Mouse (Mus musculus) retina, postnatal 1 day (tissue): ENCODE data around the gene Pdia3.
"Not testable (repeated sequence)": the region's sequence is repeated elsewhere in the genome, so short reads cannot be mapped to it uniquely, and the experiment has no call there.

Source experiments
- DNase-seq: peaks from one replicate; pipeline ENCODE4 v3.0.0-alpha.2; 2012

The Pdia3 gene

DNA sequence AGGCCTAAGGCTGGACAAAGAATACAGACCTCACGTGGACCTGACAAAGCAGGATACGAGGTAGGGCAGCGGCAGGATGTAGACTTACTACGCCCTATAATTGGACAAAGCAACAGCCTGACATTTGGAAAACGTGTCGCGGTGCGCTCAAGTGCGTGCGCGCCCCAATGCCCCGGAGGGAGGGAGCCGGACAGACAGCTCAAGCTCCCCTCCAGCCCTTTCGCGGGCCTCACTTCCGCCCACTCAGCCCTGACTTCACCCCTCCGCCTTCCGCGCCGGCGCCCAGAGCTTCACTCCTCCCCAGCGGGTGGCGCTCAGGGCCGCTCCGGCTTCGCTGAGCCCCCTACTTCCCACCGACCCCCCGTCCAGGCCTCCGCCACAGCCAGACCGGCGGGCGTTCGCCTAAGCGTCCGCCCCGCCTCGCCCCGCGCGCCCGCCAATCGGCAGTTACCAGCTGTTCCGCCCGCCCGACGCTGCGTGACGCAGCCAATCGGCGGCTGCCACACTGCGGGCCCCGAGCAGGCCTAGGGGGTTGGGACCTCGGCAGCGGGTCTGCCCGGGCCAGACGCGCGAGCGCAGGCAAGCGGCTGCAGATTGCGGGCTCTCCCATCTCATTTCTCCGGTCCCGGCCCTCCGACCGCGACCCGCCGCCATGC is at the start of gene Pdia3, which contains the start of gene Catsper2:
Gene Pdia3 (plus strand): TSS at position 389 of the 656 bp plus-strand sequence.
Gene Catsper2 (minus strand): TSS at position 406 of the 656 bp plus-strand sequence.
- peak; percentile 99 for DNase-seq

DNA sequence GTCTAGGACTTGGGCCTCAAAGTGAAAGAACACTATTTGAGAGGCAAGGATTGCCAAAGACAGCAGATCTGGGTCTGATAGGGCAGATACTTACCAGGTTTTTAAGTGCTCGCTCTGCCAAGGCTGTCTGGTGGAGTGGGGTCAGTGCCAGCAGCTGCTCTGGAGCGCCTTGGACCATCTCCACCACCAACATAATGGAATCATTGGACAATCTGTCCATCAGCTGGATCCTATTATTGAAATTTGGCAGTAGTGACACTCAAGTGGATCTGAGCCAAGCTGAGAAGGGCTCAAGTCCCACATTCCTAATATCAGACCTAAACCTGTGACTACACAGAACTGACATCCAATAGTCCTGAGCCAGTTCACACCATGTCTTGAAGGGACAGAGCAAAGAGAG is 44.7 kb upstream of the Pdia3 start:
- no peak for DNase-seq

DNA sequence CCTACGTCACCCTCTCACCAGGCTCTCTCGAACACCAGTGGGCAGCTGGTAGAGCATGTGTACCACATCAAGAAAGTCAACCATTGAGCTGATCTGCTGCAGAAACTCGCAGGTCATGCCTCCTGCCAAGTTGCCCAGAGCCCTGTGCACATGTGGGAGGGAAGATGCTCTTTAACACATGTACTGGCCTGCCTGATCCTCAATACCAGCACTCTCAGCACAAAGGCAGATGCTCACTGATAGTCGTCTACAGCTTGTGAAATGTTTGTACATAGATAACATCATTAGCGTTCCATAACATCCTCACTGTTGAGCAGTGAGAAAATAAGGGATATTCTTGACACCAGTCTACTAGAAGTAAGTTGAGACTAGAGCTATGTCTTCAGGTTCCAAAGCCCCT is 42.7 kb upstream of the Pdia3 start:
- DNase-seq: no peak

DNA sequence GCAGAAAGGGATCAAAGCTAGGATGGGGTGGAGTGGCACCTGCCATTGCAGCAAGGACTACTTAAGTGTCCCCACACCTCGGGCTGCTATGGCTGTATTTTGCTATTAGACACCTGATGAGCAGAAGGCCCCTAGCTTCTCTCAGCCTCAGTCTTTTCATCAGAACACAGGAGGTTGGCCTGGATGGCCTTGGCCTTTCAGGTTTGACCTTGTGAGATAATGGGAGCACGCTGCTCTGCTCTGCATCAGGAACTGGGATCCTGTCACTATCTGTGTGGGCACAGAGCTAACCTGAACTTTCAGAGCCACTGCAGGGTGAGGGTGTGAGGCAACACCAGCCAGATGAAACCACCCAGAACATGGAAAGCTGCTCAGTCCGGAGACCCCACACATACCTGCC is 41.3 kb upstream of the Pdia3 start:
- DNase-seq: no peak

DNA sequence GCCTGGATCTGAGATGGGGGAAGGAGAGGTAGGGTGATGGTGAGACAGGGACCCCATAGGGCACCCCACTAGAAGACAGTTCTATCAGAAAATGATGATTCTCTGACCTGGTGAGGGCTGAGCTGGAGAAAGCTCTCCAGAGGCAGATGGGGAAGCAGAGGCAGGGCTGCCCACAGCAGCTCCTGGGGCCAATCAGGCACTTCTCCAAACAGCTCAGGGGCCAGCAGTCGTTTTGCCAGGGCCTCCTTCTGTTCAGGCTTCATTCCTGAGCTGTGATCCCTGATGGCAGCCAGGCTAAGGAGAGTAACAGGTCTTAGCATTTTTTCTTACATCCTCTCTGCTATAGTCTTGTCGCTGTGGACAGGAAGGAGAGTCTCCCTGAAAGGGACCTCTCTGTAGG is 38.8 kb upstream of the Pdia3 start:
- DNase-seq: no peak

DNA sequence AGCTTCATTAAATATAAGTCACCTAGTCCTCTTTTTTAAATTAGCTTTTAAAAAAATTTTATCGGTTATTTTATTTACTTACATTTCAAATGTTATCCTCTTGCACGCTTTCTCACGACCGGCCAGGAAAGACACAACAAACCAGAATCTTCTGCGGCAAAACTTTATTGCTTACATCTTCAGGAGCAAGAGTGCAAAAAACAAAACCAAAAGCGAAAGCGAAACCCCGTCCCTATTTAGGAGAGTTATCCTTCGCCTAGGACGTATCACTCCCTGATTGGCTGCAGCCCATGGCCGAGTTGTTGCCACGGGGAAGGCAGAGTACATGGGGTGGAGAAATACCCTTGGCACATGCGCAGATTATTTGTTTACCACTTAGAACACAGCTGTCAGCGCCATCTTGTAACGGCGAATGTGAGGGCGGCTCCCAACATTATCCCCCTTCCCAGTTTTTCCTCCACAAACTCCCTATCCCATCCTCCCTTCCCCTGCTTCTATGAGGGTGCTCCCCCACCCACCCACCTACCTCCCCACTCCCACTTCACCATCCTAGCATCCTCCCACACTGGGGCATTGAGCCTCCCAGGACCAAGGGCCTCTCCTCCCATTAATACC is 26.5 kb upstream of the Pdia3 start, which contains the start of gene Strc:
Gene Strc (minus strand): TSS at position 208 of the 615 bp plus-strand sequence.
- DNase-seq: not testable (repeated sequence)

DNA sequence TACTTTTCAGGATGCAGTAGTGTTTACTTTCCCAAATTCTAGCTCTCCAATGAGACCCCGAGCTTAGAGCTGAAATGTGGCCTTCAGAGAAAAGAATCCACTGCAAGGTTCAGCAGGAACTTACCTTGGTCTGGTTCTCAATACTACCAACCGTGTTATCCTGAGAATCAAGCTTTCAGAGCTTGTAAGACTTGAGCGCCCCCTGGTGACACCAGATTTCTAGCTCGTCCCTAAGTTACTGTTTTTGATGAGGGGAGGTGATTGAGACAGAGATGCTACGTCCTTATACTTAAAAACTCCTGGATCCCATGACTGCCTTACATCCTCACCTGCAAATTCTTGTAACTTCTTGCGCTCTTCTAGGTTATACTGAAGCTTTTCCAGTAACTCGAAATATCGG is 17.0 kb upstream of the Pdia3 start:
- peak; percentile 87 for DNase-seq

DNA sequence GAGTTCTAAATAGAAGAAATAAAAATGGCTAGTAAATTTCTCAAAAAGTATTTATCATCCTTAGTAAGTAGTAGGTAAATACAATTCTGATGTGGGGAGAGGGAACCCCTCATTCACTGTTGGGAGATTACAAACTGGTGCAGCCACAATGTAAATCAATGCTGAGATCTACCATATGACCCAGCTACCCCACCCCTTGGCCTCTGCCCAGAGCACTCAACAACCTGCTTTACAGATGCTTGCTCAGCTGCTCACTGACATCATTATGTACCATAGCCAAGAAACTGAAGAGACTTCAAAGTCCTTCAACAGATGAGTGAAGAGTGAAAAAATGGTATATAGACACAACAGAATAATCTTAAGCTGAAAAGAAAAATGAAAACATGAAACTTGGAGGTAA is 10.3 kb upstream of the Pdia3 start:
- no peak for DNase-seq

DNA sequence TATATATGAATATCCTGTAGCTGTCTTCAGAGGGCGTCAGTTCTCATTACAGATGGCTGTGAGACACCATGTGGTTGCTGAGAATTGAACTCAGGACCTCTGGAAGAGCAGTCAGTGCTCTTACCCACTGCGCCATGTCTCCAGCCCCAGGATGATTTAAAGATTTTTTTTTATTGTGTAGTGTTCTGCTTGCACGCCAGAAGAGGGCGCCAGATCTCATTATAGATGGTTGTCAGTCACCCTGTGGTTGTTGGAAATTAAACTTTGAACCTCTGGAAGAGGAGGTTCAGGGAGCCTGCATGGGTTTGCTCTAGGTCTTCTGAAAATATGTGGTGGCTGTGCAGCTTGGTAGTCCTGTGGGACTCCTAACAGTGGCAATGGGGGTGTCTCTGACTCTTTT is 5.4 kb upstream of the Pdia3 start:
- peak; percentile 57 for DNase-seq

DNA sequence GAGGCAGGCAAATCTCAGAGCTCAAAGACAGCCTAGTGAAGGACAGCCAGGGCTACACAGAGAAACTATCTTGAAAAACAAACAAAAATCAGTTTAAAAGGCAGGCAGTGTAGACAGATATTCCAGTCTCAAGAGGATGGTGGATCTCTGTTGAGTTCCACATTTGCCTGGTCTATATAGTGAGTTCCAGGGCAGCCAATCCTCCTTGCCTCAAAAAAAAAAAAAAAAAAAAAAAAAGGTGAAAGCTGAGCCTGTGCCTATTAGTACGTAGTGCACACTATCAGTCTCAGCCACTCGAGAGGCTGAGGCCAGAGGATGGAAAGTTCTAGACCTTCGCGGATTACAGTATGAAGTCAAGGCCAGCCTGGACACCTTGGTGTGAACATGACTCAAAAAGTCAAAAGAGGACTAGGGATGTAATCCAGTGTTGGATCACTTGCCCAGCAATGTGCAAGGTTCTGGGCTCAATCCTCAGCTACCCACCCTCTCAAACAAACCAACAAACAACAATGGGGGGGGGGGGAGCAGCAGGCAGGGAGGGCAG is 660 bp upstream of the Pdia3 start:
- no peak for DNase-seq

DNA sequence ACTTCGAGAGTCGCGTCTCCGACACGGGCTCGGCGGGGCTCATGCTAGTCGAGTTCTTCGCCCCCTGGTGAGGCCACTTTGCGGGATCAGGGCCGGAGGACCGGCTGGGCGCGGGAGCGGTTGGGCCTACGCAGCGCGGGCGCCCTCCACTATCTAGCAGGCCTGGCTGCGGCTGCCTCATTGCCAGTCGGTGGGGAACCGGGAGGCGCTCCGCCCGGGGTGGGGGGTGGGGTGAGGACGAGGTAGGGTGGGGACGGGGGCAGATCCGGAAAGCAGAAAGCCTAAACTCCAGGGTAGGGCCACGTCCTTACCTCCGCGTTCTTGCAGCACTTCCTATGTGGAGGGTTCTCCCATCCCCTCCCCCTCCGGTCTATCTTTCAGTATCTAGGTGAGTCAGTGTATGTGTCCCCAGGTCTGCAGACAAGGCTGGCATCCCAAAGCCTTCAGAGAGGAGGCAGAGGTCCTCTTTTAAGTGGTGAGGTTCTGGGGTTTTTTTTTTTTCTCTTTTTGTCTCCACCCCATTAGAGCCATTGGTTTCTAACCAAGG is 637 bp downstream of the Pdia3 start:
- DNase-seq: no peak

DNA sequence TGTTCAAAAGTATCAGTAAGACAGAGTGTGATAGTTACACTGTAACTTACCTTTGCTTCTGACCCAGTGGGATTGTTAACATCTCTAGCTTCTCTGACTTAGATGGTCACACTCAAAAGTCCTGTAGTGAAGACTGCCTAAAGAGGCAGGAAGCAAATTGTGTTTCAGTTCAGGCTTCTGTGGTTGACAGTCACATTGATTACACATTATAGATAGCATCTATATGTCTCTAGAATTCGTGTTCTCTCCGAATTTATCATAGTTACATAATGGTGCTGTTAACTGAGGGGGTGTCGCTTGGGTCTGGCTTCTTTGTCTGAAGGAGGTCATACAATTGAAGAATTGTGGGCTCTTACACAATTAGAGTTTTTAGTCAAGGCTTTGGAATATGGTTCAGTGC is 1.5 kb downstream of the Pdia3 start:
- no peak for DNase-seq

DNA sequence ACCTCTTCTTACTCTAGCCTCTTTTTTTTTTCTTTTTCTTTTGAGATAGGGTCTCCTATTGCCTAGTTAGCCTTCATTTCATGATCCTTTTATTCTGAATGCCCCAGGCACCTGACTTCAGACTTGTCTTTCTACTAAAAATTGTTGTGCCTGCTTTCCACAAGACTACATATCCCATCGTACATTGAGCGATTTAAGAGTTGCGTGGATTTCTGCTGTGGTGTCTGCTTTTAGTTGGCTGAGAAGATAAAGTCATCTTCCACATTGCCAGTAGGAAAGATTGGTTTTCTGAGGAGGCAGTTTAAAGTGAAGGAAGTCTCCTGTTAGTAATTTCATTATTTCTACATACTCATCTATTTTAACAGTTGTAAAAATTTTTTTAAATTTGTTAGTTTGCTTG is 2.0 kb downstream of the Pdia3 start:
- no peak for DNase-seq

DNA sequence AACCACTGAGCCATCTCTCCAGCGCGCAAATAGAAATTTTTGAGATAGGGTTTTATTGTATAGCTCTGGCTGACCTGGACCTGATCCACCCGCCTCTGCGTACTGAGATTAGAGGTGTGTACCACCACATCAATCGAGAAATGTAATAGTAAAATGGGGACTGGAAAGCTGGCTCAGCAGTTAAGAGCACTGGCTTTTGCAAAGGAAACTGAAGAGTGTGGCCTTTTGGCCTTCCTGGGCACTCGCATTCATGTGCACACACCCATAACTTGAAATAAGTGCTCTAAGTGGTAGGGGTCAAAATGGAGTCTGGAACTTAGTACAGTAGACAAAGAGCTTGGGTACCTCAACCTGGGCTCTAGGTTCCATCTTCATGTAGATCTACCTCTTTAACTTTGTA is 2.8 kb downstream of the Pdia3 start:
- no peak for DNase-seq

DNA sequence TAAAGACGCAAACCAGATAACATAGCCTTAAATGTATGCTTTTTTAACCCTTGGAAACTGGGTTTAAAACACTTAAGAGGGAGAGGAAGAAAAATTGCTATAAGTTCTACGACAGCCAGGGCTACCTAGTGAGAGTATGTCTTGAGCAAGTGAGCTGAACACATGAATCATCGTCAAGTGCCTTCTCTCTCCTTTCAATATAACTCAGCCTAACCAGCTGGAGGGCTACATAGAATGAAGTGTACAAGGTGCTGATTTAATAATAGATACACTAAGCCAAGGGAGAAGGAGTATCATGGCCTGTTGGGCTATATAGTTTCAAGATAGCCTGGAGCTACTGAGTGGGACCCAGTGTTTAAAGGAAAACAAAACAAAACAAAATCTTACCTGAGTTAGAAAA is 4.9 kb downstream of the Pdia3 start:
- DNase-seq: no peak

DNA sequence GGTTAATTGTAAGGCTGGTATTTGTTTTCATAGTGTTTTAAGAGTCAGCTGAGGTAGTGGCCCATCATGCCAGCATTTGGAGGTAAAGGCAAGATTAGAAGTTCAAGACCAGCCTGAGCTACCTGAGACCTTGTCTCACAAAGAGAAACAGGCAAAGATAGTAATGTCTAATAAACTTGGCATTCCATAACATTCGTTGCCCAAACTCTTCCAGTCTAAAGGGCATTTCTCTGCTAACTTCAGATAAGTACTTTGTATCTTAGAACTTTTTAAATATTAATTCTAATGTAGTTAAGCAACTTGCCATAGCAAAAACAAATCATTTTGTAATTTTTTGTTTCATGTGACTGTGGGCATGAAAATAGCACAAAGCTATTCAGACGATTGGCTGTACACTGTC is 9.6 kb downstream of the Pdia3 start:
- no peak for DNase-seq

DNA sequence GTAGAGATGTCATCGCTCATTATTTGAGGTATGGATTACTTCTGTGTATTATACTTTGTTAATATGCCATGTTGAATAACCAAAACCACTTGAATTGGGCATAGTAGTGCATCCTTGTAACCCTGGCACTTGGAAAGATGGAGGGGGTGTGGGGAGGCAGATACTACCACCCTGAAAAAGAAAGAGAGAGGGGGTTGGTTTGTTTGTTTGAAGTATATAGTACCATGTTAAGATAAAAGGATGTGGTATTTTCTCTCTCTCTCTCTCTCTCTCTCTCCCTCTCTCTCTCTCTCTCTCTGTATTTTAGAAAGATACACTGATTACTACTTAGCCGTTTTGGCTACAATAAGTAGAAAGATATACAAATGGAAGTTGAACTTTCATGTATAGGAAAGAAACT is 12.3 kb downstream of the Pdia3 start:
- DNase-seq: no peak

DNA sequence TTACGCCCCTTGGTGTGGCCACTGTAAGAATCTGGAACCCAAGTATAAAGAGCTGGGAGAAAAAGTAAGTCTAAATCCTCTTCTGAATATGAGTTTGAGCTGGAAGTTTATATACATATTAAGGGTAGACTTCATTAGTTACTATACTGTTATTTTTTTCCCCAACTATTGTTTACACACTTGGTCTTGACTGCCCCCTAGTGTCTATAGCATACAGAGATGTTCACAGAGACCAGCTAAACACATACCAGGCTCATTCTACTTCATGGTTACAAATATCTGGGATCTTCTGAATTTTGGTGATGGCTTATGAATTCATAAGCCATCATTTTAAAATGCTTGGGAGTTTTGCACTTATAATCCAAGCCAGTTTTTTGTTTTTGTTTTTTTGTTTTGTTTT is 21.3 kb downstream of the Pdia3 start:
- peak; percentile 59 for DNase-seq

DNA sequence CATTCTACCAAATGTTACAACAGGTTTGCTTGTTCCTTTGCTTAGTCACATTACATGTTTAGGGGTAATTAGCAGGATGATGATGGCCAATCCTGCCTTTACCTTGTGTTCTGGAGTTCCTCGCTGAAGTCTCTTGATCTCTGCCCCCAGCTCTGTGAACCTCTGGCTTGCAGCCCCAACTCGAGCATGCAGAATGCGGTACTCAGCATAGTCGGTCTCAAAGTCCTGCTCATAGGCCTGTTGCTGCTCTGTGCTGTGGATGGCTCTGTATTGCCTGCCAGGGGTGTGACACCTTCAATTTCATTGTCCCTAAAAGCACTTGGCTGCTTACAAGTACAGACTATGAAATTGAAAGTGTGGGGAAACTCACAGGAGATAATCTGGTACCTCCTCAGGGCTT is 26.2 kb downstream of the Pdia3 start:
- no peak for DNase-seq

DNA sequence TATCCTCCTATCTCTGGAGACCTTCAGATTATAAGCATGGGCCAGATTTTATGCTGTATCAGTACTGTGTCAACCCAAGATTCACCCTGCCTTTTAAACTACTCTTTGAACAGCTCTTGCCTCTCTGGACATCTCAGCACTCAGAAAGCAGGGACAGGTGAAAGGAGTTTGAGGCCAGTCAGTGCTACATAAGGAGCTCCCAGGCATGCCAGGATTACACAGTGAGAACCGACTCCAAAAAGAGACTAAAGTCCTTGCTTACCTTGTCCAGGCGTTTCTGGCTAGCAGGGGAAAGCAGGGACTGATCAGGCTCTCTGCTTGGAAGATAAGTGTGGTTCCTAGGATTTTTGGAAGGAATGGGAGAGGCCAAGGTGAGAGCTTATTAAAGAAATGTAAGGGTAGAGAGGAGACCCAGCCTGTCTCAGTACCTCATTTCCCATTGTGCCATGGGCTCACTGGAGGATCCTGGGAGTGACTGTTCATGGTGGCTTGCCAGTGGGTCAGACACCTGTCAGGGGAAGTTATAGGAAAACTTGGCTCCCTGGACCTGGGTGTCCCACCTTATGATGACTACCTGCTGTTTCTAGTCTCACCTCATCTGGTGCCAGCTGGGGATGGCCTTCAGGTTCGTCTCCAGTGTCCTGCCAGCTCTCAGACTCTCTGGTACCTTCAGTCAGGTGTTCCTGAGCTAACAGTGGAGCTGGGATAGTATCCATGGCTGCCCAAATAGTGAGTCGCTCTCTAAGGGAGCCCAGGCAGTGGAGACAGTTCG is 27.4 kb downstream of the Pdia3 start:
- DNase-seq: no peak

DNA sequence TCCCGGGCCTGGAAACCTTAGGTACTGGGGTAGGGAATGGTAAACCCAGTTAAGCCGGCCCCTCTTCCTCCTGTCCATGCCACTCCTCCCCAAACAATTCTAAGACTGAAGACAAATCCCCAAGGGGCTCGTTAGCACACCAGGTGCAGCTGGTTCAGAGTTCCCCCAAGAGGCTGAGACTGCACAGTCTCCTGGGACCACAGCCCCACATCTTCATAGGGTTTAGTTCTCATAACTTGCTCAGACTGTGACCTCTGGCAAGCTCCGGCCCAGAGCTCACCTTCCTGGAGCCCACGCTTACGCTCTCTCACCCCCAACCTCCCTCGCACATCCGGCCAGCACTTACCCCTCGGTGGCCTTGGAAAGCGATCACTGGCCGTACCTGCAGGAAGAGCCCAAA is 28.2 kb downstream of the Pdia3 start:
- DNase-seq: peak; percentile 5

DNA sequence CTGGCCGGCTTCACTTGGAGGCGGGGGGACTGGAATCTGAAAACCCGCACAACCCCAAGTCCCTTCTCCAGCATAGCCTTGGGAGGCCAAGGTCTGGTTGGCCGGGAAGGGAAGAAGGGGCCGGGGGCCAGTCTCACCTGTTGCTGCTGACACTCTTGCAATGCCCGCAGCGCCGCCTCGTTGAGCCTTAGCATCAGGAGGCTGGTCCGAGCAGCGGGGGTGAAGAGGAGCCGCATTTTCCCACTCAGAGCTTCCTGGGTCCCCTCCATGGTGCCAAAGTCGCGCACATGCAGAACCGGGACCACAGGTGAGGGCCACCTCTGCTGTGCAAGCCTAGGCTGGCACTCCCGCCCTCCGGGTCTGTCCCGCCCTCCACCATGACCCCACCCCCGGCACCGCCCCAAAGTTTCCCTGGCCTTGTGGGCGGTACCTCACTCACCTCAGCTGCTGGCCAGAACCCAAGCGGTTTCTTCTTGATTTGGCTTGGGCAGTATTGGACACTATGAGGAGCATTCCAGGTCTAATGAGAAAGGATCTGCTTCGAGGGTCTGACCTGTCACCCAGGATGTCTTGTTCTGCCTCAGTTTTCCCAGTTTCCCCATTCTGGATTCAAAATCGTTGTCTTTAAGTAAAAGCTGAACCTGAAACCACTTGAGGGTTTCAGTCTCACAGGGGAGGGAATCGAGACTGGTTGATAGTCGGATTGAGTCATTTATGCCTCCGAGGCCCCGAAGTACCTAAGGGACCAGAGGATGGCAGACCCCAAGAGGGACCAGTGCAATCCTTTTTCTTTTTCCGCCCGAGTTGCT is 28.9 kb downstream of the Pdia3 start:
- peak; percentile 54 for DNase-seq

DNA sequence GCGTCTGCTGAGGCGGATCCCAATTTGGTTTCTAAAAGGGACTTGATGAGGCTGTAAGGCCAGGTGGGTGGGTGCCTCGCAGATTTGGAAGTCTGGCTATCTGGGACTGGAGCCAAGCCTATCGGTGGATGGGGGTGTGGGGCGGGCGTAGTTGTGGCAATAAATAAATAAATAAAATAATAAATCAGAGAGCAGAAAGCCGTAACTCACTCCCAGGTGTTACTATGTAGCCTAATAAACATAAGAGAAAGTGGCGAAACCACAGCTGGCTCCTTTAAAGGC is 29.4 kb downstream of the Pdia3 start:
- no peak for DNase-seq
